Mouse (Mus musculus): ENCODE data around the gene Dlk2. TPM values are rescaled to one million over a fixed set of nuclear protein-coding genes. Genes with fewer than 3 reads are reported as not detected.
A peak's percentile ranks its signal among the peaks of the same experiment; 100 is the strongest.

The Dlk2 gene
- polyA plus RNA-seq, 1 experiment from 2014 or later: 11.0 TPM

GRCm38 (mm10) chr17:46262201-46262694 is 35.0 kb upstream of the Dlk2 start:
- peaks cover 99% of the 10 kb centered on the region for H3K36me3 ChIP-seq
- H3K4me2 ChIP-seq (replicated peaks): no peak overlapping the region
- H3K4me3 ChIP-seq: no peak overlapping the region
- H3K27ac ChIP-seq: no peak overlapping the region
- peaks cover 4% of the 10 kb centered on the region; the same call in 1 of the 2 replicates for H3K4me1 ChIP-seq
- 92% methylated on average over 5 of the region's 5 CpGs for WGBS
- H3K27me3 ChIP-seq: no peaks in the 10 kb centered on the region
- H3K9ac ChIP-seq: no peak overlapping the region; the same call in 1 of the 2 replicates
- no peak for ATAC-seq (ENCODE audit: low FRiP score, low read depth)
- H3K9me3 ChIP-seq: no peaks in the 10 kb centered on the region

GRCm38 (mm10) chr17:46265502-46265901 is 31.7 kb upstream of the Dlk2 start:
- Histone ChIP-seq H3K27me3 (no peaks in the 10 kb centered on the region), H3K9me3 (no peaks in the 10 kb centered on the region), H3K9ac (0 out of 2 replicates have a peak overlapping the region, but pooled peaks have one; percentile 25), H3K4me3 (no peak overlapping the region), H3K36me3 (peaks cover 95% of the 10 kb centered on the region), H3K27ac (no peak overlapping the region), H3K4me2 (replicated peaks) (no peak overlapping the region), H3K4me1 (peaks cover 4% of the 10 kb centered on the region; the same call in 1 of the 2 replicates)
- no peak for ATAC-seq (ENCODE audit: low FRiP score, low read depth)
- WGBS: 66% methylated on average over 12 of the region's 12 CpGs

- Histone ChIP-seq H3K9ac (no peak overlapping the region), H3K4me3 (no peak overlapping the region), H3K36me3 (peaks cover 95% of the 10 kb centered on the region), H3K4me2 (replicated peaks) (no peak overlapping the region), H3K9me3 (no peaks in the 10 kb centered on the region), H3K27ac (peak overlapping the region; percentile 58; the same call in 1 of the 2 replicates), H3K27me3 (no peaks in the 10 kb centered on the region), H3K4me1 (peaks cover 4% of the 10 kb centered on the region; the same call in 1 of the 2 replicates)
- peak; percentile 52 for ATAC-seq (ENCODE audit: low FRiP score, low read depth)
- 26% methylated on average over 14 of the region's 14 CpGs for WGBS
Measured at GRCm38 (mm10) chr17:46265918-46266618, 31.2 kb upstream of the Dlk2 start.

DNA sequence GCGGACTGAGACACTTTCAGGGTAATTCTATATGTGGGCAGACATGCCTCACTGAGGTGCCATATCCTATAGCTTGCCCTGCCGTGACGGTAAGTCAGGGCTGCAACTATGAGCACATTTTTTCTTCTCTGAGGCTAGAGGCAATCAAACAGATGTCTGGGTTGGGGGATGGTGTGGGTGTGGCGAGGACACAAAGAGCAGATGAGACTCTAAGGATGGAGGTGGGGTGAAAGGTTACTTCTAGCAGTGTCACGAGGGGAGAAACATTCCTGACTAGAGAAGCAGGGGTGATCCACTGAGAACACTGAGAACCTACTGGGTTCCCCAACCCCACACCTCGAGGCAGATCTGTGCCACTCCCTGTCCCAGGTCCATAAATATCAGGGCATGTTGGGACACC is 30.2 kb upstream of the Dlk2 start:
- peak overlapping the region; percentile 58; the same call in 1 of the 2 replicates for H3K27ac ChIP-seq
- H3K36me3 ChIP-seq: peaks cover 95% of the 10 kb centered on the region
- no peaks in the 10 kb centered on the region for H3K27me3 ChIP-seq
- H3K4me3 ChIP-seq: no peak overlapping the region
- no peak for ATAC-seq (ENCODE audit: low FRiP score, low read depth)
- H3K9me3 ChIP-seq: no peaks in the 10 kb centered on the region
- 59% methylated on average over 6 of the region's 6 CpGs for WGBS
- H3K9ac ChIP-seq: no peak overlapping the region
- no peak overlapping the region for H3K4me2 ChIP-seq (replicated peaks)
- H3K4me1 ChIP-seq: peaks cover 4% of the 10 kb centered on the region; the same call in 1 of the 2 replicates

GRCm38 (mm10) chr17:46267511-46267910 is 29.7 kb upstream of the Dlk2 start:
- whole genome bisulfite sequencing: 79% methylated on average over 7 of the region's 7 CpGs
- H3K27ac ChIP-seq: peak overlapping the region; percentile 22; the same call in 1 of the 2 replicates
- peaks cover 8% of the 10 kb centered on the region for H3K4me1 ChIP-seq

GRCm38 (mm10) chr17:46268026-46268720 is 29.0 kb upstream of the Dlk2 start:
- Histone ChIP-seq H3K27ac (no peak overlapping the region), H3K4me1 (peaks cover 14% of the 10 kb centered on the region), H3K9me3 (no peaks in the 10 kb centered on the region), H3K9ac (no peak overlapping the region), H3K36me3 (peaks cover 92% of the 10 kb centered on the region), H3K27me3 (no peaks in the 10 kb centered on the region), H3K4me2 (replicated peaks) (no peak overlapping the region), H3K4me3 (no peak overlapping the region)
- no peak for ATAC-seq (ENCODE audit: low FRiP score, low read depth)
- 73% methylated on average over 10 of the region's 10 CpGs for WGBS

More at GRCm38 (mm10) chr17:46267511-46267910, 29.7 kb upstream of the Dlk2 start:
- Histone ChIP-seq H3K4me3 (no peak overlapping the region), H3K9me3 (no peaks in the 10 kb centered on the region), H3K27me3 (no peaks in the 10 kb centered on the region), H3K4me2 (replicated peaks) (no peak overlapping the region), H3K36me3 (peaks cover 93% of the 10 kb centered on the region), H3K9ac (no peak overlapping the region)
- no peak for ATAC-seq (ENCODE audit: low FRiP score, low read depth)

GRCm38 (mm10) chr17:46269771-46270534 is 27.3 kb upstream of the Dlk2 start:
- peaks cover 29% of the 10 kb centered on the region for H3K4me1 ChIP-seq
- no peaks in the 10 kb centered on the region for H3K27me3 ChIP-seq
- H3K4me2 ChIP-seq (replicated peaks): no peak overlapping the region
- 84% methylated on average over 19 of the region's 19 CpGs for WGBS
- H3K27ac ChIP-seq: peak overlapping the region; percentile 17; the same call in 1 of the 2 replicates
- H3K36me3 ChIP-seq: peaks cover 88% of the 10 kb centered on the region
- no peaks in the 10 kb centered on the region for H3K9me3 ChIP-seq
- no peak overlapping the region for H3K4me3 ChIP-seq
- ATAC-seq (ENCODE audit: low FRiP score, low read depth): no peak
- peak overlapping the region; percentile 4; the same call in 1 of the 2 replicates for H3K9ac ChIP-seq

- peaks cover 83% of the 10 kb centered on the region for H3K36me3 ChIP-seq
- H3K9me3 ChIP-seq: no peaks in the 10 kb centered on the region
- no peak overlapping the region for H3K4me2 ChIP-seq (replicated peaks)
- 92% methylated on average over 2 of the region's 2 CpGs for WGBS
- no peak overlapping the region for H3K27ac ChIP-seq
- no peak overlapping the region for H3K4me3 ChIP-seq
- H3K27me3 ChIP-seq: no peaks in the 10 kb centered on the region
- peaks cover 28% of the 10 kb centered on the region for H3K4me1 ChIP-seq
- H3K9ac ChIP-seq: peak overlapping the region; percentile 31; the same call in 1 of the 2 replicates
- no peak for ATAC-seq (ENCODE audit: low FRiP score, low read depth)
Measured at GRCm38 (mm10) chr17:46272058-46272457, 25.2 kb upstream of the Dlk2 start.

DNA sequence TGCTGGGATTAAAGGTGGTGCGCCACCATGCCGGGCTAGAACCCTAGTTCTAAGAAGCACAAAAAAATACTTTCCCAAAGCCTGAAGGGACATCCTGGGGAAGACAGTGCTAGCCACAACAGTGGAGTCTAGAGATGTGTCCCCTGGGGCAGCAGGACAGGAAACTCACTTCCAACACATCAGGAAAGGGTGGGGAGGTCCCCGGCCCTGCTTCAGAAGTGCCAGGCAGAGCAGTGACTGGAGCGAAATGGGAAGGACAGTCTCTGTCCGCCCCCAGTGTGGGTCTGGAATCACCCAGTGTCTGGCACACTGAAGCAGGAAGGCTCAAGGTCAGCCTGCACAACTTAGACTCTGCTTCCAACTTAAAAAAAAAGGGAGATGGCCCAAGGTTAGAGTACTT is 24.5 kb upstream of the Dlk2 start:
- H3K27me3 ChIP-seq: no peaks in the 10 kb centered on the region
- no peak overlapping the region for H3K4me3 ChIP-seq
- ATAC-seq (ENCODE audit: low FRiP score, low read depth): no peak
- no peak overlapping the region for H3K27ac ChIP-seq
- H3K36me3 ChIP-seq: peaks cover 78% of the 10 kb centered on the region
- H3K4me1 ChIP-seq: peaks cover 34% of the 10 kb centered on the region
- H3K9ac ChIP-seq: no peak overlapping the region
- H3K9me3 ChIP-seq: no peaks in the 10 kb centered on the region
- no peak overlapping the region for H3K4me2 ChIP-seq (replicated peaks)
- WGBS: 88% methylated on average over 5 of the region's 5 CpGs

DNA sequence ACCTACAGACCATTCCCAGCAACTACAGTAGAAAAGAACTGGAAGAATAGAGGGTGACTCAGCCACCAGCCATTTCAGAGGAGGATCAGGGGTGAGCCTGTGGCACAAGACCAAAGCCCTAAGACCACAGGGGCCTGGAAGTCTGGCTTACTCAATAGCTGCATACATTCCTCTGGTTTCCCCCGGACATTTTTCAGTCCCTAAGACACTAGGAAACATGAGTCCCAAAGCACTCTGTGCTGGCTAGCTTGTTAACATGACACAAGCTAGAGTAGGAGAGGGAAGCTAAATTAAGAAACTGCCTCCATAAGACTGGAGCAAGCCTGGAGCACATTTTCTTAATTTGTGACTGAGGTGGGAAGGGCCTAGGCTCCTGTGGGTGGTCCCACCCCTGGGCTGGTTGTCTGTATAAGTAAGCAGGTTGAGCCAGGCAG is 23.4 kb upstream of the Dlk2 start:
- H3K27ac ChIP-seq: peak overlapping the region; percentile 44
- H3K36me3 ChIP-seq: peaks cover 79% of the 10 kb centered on the region
- 0 out of 2 replicates have a peak, but pooled peaks have one; percentile 7 for ATAC-seq (ENCODE audit: low FRiP score, low read depth)
- H3K4me1 ChIP-seq: peaks cover 45% of the 10 kb centered on the region
- WGBS: 39% methylated on average over 1 of the region's 1 CpGs
- no peak overlapping the region for H3K9ac ChIP-seq
- no peak overlapping the region for H3K4me2 ChIP-seq (replicated peaks)
- no peak overlapping the region for H3K4me3 ChIP-seq
- H3K27me3 ChIP-seq: no peaks in the 10 kb centered on the region
- no peaks in the 10 kb centered on the region for H3K9me3 ChIP-seq

DNA sequence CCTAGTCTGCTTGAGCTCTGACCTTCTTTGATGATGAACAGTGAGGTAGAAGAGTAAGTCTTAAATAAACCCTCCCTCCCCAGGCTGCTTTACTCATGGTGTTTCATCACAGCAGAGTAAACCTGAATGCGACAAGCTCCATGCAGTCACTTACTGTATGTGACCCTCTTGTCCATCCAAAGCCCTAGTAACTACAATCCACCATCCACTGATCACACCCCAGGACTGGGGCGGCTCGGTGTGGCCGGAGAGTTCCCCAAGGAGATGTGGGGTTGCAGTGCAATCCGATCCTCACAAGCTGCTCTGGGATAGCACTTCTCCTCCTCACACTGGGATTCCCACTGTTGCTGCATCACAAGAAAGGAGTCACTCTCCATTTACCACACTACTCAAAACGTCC is 22.8 kb upstream of the Dlk2 start:
- no peak for ATAC-seq (ENCODE audit: low FRiP score, low read depth)
- Histone ChIP-seq H3K27ac (peak overlapping the region; percentile 44; the same call in 1 of the 2 replicates), H3K4me3 (no peak overlapping the region), H3K4me1 (peaks cover 49% of the 10 kb centered on the region), H3K27me3 (no peaks in the 10 kb centered on the region), H3K4me2 (replicated peaks) (no peak overlapping the region), H3K9ac (0 out of 2 replicates have a peak overlapping the region, but pooled peaks have one; percentile 55), H3K9me3 (no peaks in the 10 kb centered on the region), H3K36me3 (peaks cover 79% of the 10 kb centered on the region)
- WGBS: 71% methylated on average over 6 of the region's 6 CpGs
